Mouse (Mus musculus): ENCODE measurements around the gene C1rl.
"Not testable (repeated sequence)": the region's sequence is repeated elsewhere in the genome, so short reads cannot be mapped to it uniquely, and the experiment has no call there.

The C1rl gene

GRCm38 (mm10) chr6:124492842-124493561, at the start of gene C1rl:
Gene C1rl (plus strand): TSS chr6:124493113.
- peak; percentile 91 for DNase-seq

DNA sequence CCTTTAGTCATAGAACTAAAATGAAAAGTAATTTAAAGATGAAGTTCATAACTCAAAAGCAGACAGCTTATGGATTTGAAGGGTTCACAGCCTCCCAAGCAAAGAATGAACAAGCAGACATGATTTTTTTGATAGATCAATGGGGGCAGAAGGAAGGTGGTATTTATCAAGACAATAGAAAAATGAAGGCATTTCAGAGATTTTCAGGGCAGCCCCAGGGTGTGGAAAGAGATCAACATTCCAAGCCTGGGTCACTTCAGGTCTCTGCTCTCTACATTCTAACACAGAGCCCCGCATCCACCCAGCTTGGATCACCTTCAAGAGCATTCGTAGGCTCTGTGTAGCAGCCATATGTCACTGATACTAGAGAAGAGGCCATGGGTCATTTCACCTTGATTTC, 49.6 kb upstream of the C1rl start:
- DNase-seq: no peak

GRCm38 (mm10) chr6:124446024-124446423, 46.9 kb upstream of the C1rl start:
- no peak for DNase-seq

DNA sequence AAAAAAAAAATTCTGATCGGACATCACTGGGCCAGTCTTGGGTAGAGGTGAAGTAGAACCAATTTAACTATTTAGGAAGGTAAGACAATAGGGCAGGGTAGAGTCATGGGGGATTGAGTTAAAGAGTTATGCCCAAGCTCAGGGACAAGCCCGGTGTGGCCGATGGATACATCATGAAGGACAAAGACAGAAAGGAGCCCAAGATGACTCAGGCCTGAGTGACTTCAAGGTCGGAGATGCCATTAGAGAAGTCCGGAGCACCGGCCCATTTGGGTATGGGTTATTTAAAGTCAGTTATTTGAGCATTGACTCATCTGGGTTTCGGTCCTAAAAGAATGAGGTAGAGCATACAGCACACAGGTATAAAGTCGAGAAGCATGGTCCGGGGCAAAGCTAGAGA, 46.5 kb upstream of the C1rl start:
- no peak for DNase-seq

DNA sequence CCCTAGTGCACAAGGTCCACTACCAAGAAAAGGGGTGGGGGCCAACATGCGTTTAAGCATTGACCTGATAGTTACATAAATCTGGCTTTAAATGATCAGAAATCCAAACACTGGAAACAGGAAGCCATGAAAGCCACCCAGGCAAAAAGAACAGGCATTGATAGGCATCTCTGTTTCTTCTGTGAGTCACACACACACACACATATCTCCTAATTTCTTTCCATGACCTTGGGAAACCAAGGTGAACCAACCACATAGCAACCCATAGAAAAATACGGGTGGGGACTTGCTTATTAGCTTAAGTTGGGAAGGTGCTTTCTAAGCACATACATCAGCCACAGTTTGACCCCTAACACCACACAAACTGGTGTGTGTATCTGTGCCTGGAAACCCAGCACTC, 45.6 kb upstream of the C1rl start:
- no peak for DNase-seq

DNA sequence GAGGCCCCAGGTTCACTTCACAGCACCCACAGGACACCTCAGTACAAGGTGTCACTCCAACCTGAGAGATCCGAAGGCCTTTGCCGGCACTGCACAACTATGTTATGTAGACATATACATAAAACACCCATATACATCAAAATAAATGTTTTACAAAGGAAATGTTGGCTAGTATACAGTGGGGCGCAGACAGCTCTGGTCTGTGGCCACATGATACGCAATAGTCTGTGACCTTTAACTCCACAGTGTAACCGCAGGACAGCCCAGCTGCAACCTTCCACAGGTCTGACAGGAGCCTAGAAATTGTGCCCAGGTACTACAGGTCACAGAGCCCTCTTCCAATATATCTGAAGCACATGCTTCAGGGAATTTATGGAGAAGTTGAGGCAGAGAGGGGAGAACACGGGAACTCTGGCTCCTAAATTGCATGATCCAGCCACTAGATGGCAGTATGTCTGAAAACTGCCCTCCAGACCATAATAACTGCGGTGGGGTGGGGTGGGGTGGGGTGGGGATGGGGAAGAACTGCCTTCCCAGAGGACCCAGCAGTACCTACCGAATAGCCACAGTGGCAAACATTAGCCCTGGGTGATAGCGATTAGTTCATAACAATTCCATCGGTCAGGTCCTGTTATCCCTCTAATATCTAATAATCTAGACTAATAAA, 44.6 kb upstream of the C1rl start:
- DNase-seq: no peak

- DNase-seq: no peak
Measured at GRCm38 (mm10) chr6:124448959-124449667, 43.8 kb upstream of the C1rl start.

- no peak for DNase-seq
Measured at GRCm38 (mm10) chr6:124449668-124450383, 43.1 kb upstream of the C1rl start.

GRCm38 (mm10) chr6:124451995-124452394, 40.9 kb upstream of the C1rl start:
- DNase-seq: no peak

DNA sequence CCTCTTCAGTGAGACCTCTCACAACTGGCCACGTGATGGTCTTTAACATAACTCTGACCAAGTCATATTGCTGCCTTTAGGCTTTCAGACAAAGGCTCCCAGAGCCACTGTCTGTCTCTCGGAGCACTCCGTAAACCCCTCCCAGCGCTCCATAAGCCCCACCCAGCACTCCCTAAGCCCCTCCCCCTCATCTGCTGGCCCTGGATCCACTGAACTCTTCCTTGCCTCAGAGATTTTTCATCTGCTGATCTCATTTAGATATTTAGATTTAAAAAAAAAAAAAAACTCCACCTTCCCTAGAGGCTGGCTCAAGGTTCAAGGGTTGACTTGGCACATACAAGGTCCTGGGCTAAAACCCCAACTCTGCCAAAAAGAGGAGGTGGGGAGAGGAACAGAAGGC, 39.2 kb upstream of the C1rl start:
- no peak for DNase-seq

- no peak for DNase-seq
Measured at GRCm38 (mm10) chr6:124456243-124456642, 36.7 kb upstream of the C1rl start.

GRCm38 (mm10) chr6:124457827-124458226, 35.1 kb upstream of the C1rl start:
- no peak for DNase-seq

GRCm38 (mm10) chr6:124458505-124458904, 34.4 kb upstream of the C1rl start:
- no peak for DNase-seq

DNA sequence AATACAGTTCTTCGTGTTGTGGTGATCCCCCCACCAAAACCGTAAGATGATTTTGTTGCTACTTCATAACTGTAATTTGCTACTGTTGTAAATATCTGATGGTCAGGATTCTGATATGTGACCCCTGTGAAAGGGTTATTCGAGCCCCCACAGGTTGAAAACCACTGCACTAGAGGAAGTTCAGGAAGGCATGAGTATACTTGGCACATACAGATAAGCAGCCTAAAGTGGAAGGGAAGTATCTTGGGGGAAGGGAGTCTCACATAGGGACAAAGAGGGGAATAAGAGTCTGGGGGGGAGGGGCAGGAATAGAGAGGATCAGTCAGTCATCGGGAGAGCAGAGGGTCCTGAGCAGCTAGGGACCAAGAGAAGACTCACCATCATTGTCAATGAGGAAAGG, 33.5 kb upstream of the C1rl start:
- no peak for DNase-seq

- DNase-seq: no peak
Measured at GRCm38 (mm10) chr6:124463881-124464291, 29.0 kb upstream of the C1rl start.

DNA sequence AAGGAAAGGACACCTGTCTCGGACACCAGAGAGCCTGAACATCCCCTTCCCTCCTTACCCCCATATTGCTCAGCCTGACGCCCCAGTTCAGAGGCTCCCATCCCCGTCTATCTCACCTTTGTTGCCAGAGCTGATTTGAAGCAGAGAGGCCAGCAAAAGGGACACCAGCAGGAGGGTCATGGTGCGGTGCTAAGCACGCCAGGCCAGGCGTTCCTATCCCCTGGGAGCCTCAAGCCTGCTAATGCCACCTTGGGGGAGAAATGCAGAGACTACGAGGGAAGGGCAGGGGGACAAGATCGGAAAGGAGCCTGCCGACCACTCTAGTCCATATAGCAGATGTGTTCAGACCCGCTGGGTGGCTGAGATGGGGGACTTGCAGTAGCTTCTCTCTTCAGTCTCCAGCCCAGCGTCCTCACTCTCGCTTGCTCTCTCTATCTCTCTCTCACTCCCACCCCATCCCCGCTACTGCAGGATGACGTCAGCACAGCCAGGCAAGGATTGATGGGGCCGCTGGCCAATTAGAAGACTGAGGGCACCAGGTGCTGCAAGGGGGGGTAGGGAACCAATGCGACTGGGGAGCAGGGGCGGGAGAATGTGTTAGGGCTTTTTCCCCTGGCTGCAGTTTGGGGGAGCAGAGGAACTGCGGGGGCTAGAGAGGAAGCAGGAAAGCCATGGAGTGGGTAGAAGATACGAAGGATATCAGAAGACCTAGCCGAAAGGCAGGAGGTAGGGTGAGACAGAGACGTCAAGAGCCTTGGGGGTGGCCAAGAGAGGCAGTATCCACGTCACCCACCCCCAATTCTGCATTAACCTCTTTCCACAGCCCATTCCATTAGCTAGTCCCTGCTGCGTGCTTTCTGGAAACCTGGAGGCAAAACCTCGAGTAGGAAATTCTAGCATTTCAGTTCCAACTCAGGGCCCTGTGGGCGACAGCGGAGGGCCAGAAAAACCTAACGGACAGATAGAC, 28.3 kb upstream of the C1rl start, which contains the start of gene Clstn3:
Gene Clstn3, minus strand, starts transcription at position 490 of the 967 bp plus-strand sequence.
- peak; percentile 77 for DNase-seq

- DNase-seq: no peak
Measured at GRCm38 (mm10) chr6:124465299-124465698, 27.6 kb upstream of the C1rl start.

DNA sequence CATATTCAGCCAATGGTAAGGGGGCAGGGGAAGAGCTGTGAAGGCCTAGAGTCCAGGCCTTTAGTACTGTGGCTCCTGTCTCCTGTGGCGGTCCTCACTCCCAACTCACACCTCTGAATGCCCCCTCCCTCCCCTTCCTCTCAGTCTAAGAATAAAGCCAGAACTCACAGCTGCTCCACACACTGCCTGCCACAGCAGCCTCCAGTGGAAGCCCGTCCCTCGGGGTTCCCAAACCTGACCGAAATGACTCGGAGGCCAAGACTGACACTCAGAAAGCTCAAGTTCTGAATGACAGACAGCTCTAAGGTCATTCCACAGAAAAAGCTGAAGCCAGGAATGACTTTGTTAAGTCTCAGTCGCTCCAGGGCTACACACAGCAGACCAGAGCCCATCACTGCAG, 27.2 kb upstream of the C1rl start:
- no peak for DNase-seq

- DNase-seq: no peak
Measured at GRCm38 (mm10) chr6:124471121-124471520, 21.8 kb upstream of the C1rl start.

- not testable (repeated sequence) for DNase-seq
Measured at GRCm38 (mm10) chr6:124471783-124472638, 20.9 kb upstream of the C1rl start.

GRCm38 (mm10) chr6:124472801-124473200, 20.1 kb upstream of the C1rl start:
- peak; percentile 72 for DNase-seq

Measured in lung, postnatal 10 days (tissue).